Mouse (Mus musculus) activated CD4-positive, CD25-positive, alpha-beta regulatory T cell, adult 9 weeks (primary cell): ENCODE measurements around the gene Fbxo5. TPM values are rescaled to one million over a fixed set of nuclear protein-coding genes. Genes with fewer than 3 reads are reported as not detected.

Experiments used
- polyA plus RNA-seq: library from polyadenylated mRNA; unstranded; fragments of 100-300 nt; shearing (Covaris generic); gene quantifications from one replicate; pipeline ENCODE4 v1.2.1, GENCODE M21; 2017

Fbxo5 gene
- 18.0 TPM for polyA plus RNA-seq

GRCm38 (mm10) chr10:5805243-5805730, at the start of gene Fbxo5:
Gene Fbxo5, minus strand, starts transcription at chr10:5805600.

GRCm38 (mm10) chr10:5823740-5824491, 18.5 kb upstream of the Fbxo5 start, which contains the start of gene Mtrf1l:
Gene Mtrf1l, minus strand, starts transcription at chr10:5823910.

Other genes starting within 250 kb of the Fbxo5 start
- gene Myct1, start 211.8 kb downstream of the Fbxo5 start, polyA plus RNA-seq, result not detected
- not detected for gene Vip, start 166.4 kb downstream of the Fbxo5 start, polyA plus RNA-seq
- gene Mtrf1l, start 18.3 kb upstream of the Fbxo5 start, polyA plus RNA-seq, result 3.7 TPM
- gene Rgs17, start 116.8 kb upstream of the Fbxo5 start, polyA plus RNA-seq, result not detected